Mouse (Mus musculus) lung, postnatal 0 days (tissue): ENCODE results near the gene Arhgef25.

ENCODE experiments used
- CTCF ChIP-seq: IDR thresholded peaks from 2 replicates; pipeline ENCODE4 v1.5.1; 2016; ENCODE audit warnings: antibody characterized with exemption, mild to moderate bottlenecking
- EP300 ChIP-seq: IDR thresholded peaks from 2 replicates; pipeline ENCODE4 v1.6.1; 2016; ENCODE audit warnings: antibody characterized with exemption, mild to moderate bottlenecking, control low read depth

DNA sequence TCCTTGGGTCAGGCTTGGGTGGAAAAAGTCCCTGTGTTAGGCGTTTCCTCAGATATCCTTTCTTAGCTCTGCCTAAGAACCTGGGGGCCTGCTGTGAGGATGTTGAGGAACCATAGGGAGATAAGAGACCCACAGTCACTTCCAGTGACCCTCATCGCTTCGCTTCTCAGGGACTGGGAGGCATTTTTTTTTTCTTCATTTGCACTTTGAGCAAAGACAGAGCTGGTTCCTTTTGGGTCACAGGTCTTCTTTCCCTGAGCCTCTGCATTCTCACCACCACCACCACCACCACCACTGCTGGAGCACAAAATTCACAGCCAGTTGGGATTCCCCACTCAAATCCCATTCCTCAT lies 9.2 kb downstream of the Arhgef25 start:
- no peak for TF ChIP-seq CTCF
- no peak for TF ChIP-seq EP300
